Mouse (Mus musculus) hindbrain, embryonic 11.5 days (tissue): ENCODE data around the gene Mief2. TPM values are rescaled to one million over a fixed set of nuclear protein-coding genes. Genes with fewer than 3 reads are reported as not detected.

ENCODE experiments used
- ATAC-seq: fragments of 200-750 bp; cut with Nextera tagmentation; 2 replicates; pipeline ENCODE4 v1.8.0; 2017; ENCODE audit warnings: mild to moderate bottlenecking, moderate TSS enrichment, moderate library complexity; ENCODE audit not compliant: low FRiP score
- DNase-seq: peaks from one replicate; pipeline ENCODE4 v3.0.0-alpha.2; 2015; ENCODE audit warnings: low spot score
- H3K27ac ChIP-seq: fragments of 300-500 bp; sonication (generic); 2 replicates; pipeline ENCODE4 v1.5.1; 2014; ENCODE audit warnings: mild to moderate bottlenecking, low read depth, low read length
- H3K27me3 ChIP-seq: fragments of 300-500 bp; sonication (generic); 2 replicates; pipeline ENCODE4 v1.6.1; 2014; ENCODE audit warnings: mild to moderate bottlenecking, low read length, moderate library complexity, mixed read lengths; ENCODE audit not compliant: control insufficient read depth, insufficient read depth
- H3K36me3 ChIP-seq: fragments of 300-500 bp; sonication (generic); 2 replicates; pipeline ENCODE4 v1.6.1; 2014; ENCODE audit warnings: mild to moderate bottlenecking, low read length, moderate library complexity, mixed read lengths; ENCODE audit not compliant: control insufficient read depth, insufficient read depth
- H3K4me1 ChIP-seq: fragments of 300-500 bp; sonication (generic); replicated peaks from 2 replicates; pipeline ENCODE4 v1.6.1; 2014; ENCODE audit warnings: low read length, mixed read lengths; ENCODE audit not compliant: control insufficient read depth, insufficient read depth
- H3K4me2 ChIP-seq: fragments of 300-500 bp; sonication (generic); replicated peaks from 2 replicates; pipeline ENCODE4 v1.6.1; 2014; ENCODE audit warnings: mild to moderate bottlenecking, low read depth, low read length
- H3K4me3 ChIP-seq: fragments of 300-500 bp; sonication (generic); 2 replicates; pipeline ENCODE4 v1.5.1; 2014; ENCODE audit warnings: low read depth, low read length
- H3K9ac ChIP-seq: fragments of 300-500 bp; sonication (generic); 2 replicates; pipeline ENCODE4 v1.6.1; 2014; ENCODE audit warnings: low read depth, low read length
- H3K9me3 ChIP-seq: fragments of 300-500 bp; sonication (generic); 2 replicates; pipeline ENCODE4 v1.6.1; 2016; ENCODE audit warnings: low read length; ENCODE audit not compliant: control insufficient read depth
- WGBS: fragments of 180-500 bp; shearing (Covaris S2); extraction: QIAGEN DNeasy Blood & Tissue Kit; methylation state at CpG from one replicate; pipeline ENCODE4 v1.1.7; 2014; 5-methylcytosine and 5-hydroxymethylcytosine counted together
- polyA plus RNA-seq: library from polyadenylated mRNA; unstranded; fragments of >200 nt; fragmentation: Nextera tagmentation; extraction: Ambion mirVana; gene quantifications from 2 replicates; pipeline ENCODE4 v1.2.1, GENCODE M21; 2014

Gene Mief2
- polyA plus RNA-seq, 1 experiment from 2014 or later: 12.0 TPM

DNA sequence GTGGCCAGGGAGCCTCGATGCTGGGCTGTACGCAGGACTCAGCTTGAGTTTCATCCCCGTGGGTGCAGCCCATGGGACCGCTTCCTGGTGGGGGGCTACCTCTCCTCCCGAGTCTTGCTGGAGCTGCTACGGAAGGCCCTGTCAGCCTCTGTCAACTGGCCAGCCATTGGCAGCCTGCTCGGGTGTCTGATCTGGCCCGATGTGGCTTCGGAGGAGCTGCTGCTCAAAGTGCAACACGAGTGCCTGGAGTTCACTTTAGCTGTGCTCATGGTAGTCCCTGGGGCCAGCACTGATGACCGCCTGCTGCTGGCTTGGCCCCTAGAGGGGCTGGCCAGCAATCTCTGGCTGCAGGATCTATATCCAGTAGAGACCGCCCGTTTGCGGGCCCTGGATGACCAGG, 3.1 kb downstream of the Mief2 start:
- Histone ChIP-seq H3K4me1 (peaks cover 8% of the 10 kb centered on the region; the same call in 1 of the 2 replicates), H3K36me3 (0 out of 2 replicates have a peak, but pooled peaks cover 2% of the 10 kb centered on the region), H3K9ac (no peak overlapping the region), H3K4me2 (no peak overlapping the region), H3K27ac (no peak overlapping the region), H3K27me3 (no peaks in the 10 kb centered on the region), H3K9me3 (no peaks in the 10 kb centered on the region), H3K4me3 (no peak overlapping the region)
- 92% methylated on average over 14 of the region's 14 CpGs for WGBS
- no peak for ATAC-seq
- DNase-seq: no peak

DNA sequence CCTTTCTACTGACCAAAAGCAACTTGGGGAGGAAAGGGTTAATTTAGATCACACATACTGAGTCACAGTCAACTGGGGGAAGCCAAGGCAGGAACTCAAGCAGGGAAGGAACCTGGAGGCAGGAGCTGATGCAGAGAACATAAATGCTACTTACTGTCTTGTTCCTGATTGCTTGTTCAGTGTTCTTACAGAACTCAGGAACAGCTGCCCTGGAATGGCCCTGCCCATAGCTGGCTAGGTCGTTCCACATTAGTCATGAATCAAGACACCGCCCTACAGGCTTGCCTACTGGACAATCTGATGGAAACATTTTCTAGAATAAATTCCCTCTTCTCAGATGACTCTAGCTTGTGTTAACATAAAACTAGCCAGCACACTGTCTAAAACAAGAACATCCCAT, 6.0 kb downstream of the Mief2 start:
- Histone ChIP-seq H3K27ac (no peak overlapping the region), H3K4me3 (no peak overlapping the region), H3K4me1 (peaks cover under 1% of the 10 kb centered on the region; the same call in 1 of the 2 replicates), H3K9me3 (no peaks in the 10 kb centered on the region), H3K36me3 (0 out of 2 replicates have a peak, but pooled peaks cover 2% of the 10 kb centered on the region), H3K4me2 (no peak overlapping the region), H3K27me3 (no peaks in the 10 kb centered on the region), H3K9ac (no peak overlapping the region)
- DNase-seq (no peak), ATAC-seq (no peak)
- 86% methylated on average over 2 of the region's 2 CpGs for WGBS

DNA sequence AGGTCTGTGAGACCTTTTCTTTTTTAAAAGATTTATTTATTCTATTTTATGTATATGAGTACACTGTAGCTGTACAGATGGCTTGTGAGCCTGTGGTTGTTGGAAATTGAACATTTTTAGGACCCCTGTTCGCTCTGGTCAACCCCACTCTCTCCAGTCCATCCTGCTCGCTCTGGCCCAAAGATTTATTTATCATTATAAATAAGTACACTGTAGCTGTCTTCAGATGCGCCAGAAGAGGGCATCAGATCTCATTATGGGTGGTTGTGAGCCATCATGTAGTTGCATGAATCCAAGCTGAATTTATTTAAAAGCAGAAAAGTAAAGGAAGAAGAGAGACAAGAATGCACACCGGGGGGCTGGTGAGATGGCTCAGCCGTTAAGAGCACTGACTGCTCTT, 7.0 kb downstream of the Mief2 start:
- Histone ChIP-seq H3K4me3 (no peak overlapping the region), H3K4me2 (no peak overlapping the region), H3K4me1 (no peaks in the 10 kb centered on the region), H3K9ac (no peak overlapping the region), H3K36me3 (0 out of 2 replicates have a peak, but pooled peaks cover 2% of the 10 kb centered on the region), H3K27ac (no peak overlapping the region), H3K27me3 (no peaks in the 10 kb centered on the region), H3K9me3 (no peaks in the 10 kb centered on the region)
- WGBS: 81% methylated on average over 5 of the region's 5 CpGs
- no peak for ATAC-seq
- no peak for DNase-seq

DNA sequence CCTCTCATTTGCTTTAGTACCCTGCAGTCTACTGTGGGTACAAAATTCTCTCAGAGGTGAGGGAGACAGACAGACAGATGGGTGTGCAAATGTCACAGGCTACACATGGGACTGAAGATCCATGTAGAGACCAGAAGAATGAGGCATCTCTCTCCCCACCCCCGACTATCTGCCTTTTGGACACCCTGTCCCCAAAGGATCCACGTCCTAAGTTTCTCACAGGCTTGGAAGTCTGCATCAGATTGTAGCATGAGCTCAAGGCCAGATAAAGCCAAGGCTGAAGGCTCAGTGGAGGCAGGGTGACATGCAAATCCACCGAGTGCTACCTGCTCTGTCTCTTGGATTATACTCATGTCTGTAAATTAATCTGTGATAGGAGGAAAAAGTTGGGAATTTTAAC, 8.3 kb downstream of the Mief2 start:
- Histone ChIP-seq H3K4me3 (no peak overlapping the region), H3K4me1 (no peaks in the 10 kb centered on the region), H3K4me2 (no peak overlapping the region), H3K9ac (no peak overlapping the region), H3K27ac (no peak overlapping the region), H3K27me3 (no peaks in the 10 kb centered on the region), H3K9me3 (no peaks in the 10 kb centered on the region), H3K36me3 (0 out of 2 replicates have a peak, but pooled peaks cover 2% of the 10 kb centered on the region)
- DNase-seq (no peak), ATAC-seq (no peak)
- 90% methylated on average over 3 of the region's 3 CpGs for WGBS

DNA sequence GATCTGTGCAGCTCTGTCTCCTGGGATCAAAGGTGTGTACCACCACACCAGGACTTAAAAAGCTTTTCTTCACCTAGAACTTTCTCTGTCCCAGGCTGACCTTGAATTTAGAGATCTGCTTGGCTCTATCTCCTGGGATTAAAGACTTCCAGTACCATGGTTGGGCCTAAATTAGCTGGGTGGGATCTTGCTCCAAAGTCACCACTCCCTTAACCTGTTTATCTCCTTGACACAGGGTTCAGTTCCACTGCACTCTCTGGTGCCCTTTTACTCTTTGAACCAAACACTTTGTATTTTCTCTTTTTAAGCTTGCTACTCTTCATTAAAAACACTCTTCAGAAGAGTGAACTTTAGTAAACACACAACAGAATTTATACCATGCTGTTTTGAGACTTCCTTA, 9.3 kb downstream of the Mief2 start:
- DNase-seq: no peak

DNA sequence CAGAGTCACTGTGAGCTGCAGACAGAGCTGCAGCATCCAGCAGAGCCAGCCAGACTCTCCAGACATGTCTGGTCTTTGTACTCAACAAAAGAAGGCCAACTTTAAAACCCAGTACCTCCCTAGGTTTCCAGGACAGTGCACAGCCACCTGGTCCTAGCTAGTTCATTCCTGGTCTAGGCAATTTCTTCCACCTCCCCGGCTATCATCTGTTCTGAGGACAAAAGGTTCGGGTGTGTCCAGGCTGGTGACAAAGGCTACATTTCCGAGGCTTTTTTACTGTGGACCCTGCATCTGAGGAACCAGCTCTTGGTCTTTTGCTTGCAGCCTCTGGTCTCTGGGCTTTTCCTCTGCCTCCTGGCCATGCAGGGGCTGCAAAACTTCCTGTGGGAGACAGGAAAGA, 12.1 kb downstream of the Mief2 start:
- ATAC-seq (no peak), DNase-seq (no peak)
- H3K4me3 ChIP-seq: no peak overlapping the region
- no peaks in the 10 kb centered on the region for H3K27me3 ChIP-seq
- H3K9me3 ChIP-seq: no peaks in the 10 kb centered on the region
- peaks cover 6% of the 10 kb centered on the region; the same call in 1 of the 2 replicates for H3K36me3 ChIP-seq
- no peaks in the 10 kb centered on the region for H3K4me1 ChIP-seq
- no peak overlapping the region for H3K27ac ChIP-seq
- no peak overlapping the region for H3K9ac ChIP-seq
- 87% methylated on average over 3 of the region's 3 CpGs for WGBS
- H3K4me2 ChIP-seq: no peak overlapping the region

More for the DNA sequence above, 9.3 kb downstream of the Mief2 start:
- Histone ChIP-seq H3K4me3 (no peak overlapping the region), H3K4me1 (no peaks in the 10 kb centered on the region), H3K9ac (no peak overlapping the region), H3K9me3 (no peaks in the 10 kb centered on the region), H3K27ac (no peak overlapping the region), H3K36me3 (peaks cover 3% of the 10 kb centered on the region; the same call in 1 of the 2 replicates), H3K4me2 (no peak overlapping the region), H3K27me3 (no peaks in the 10 kb centered on the region)
- ATAC-seq: no peak

DNA sequence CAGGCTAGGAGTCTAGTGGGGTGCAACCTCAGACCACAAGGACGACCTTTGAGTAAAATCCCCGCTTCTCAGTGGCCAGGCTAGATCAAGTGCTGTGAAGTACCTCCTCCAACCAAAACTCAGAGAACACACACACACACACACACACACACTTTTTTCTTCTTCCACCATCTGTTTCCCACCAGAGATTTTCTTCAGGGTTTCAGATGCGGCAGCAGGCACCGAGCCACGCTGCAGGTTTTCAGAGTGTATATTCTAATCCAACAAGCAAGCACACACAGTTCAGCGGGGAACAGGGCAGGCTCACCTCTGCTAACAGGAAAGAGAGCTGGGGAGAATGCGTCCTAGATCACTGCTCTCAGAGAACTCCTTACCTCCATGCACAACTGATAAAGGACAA, 27.4 kb downstream of the Mief2 start:
- H3K4me2 ChIP-seq: no peak overlapping the region
- DNase-seq (no peak), ATAC-seq (no peak)
- H3K9ac ChIP-seq: no peak overlapping the region
- H3K36me3 ChIP-seq: peaks cover 9% of the 10 kb centered on the region; the same call in 1 of the 2 replicates
- H3K27ac ChIP-seq: no peak overlapping the region
- WGBS: 96% methylated on average over 7 of the region's 7 CpGs
- H3K4me1 ChIP-seq: no peaks in the 10 kb centered on the region
- H3K9me3 ChIP-seq: no peaks in the 10 kb centered on the region
- H3K27me3 ChIP-seq: no peaks in the 10 kb centered on the region
- H3K4me3 ChIP-seq: no peak overlapping the region

DNA sequence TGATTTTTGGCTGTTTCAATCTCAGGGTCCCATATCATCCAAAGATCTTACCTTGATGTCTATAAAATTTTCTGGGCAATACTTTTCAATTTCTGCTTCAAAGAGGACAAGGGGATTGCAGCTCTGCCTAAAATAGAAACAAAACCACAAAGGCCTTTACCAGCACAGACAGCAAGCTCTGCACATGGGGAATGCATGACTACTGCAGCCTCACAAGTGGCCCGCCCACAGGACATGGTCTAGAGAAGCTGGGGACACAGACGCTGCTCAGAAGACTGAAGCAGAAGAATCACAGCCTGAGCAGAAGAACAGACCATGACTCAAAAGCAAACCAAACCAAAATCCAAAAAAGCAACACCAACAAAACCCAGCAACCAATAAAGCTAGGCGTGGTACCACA, 33.5 kb downstream of the Mief2 start:
- Histone ChIP-seq H3K9me3 (no peaks in the 10 kb centered on the region), H3K27ac (no peak overlapping the region), H3K27me3 (no peaks in the 10 kb centered on the region), H3K4me3 (no peak overlapping the region), H3K36me3 (no peaks in the 10 kb centered on the region), H3K4me1 (no peaks in the 10 kb centered on the region), H3K4me2 (no peak overlapping the region), H3K9ac (no peak overlapping the region)
- ATAC-seq: no peak
- no peak for DNase-seq
- WGBS: 90% methylated on average over 3 of the region's 3 CpGs

DNA sequence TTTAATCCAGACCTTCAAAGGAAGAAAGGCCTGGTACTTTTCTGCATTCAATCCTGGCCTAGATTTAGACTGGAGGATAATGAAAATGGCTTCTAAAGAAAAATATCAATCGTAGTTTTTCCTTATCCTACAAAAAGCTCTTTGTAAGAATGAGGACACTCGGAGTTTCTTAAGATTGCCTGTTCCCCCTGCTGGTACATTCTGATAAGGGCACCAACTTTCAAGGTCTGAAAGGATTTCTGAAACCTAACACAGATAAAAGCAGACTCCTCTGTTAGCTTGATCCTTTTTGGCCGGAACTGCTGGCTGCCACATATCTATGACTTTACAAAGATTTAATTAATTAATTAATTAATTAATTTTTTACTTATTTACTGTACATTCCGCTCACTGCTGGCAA, 38.8 kb downstream of the Mief2 start:
- H3K4me2 ChIP-seq: no peak overlapping the region
- 89% methylated on average over 4 of the region's 4 CpGs for WGBS

More for the DNA sequence above, 38.8 kb downstream of the Mief2 start:
- Histone ChIP-seq H3K27ac (no peak overlapping the region), H3K27me3 (no peaks in the 10 kb centered on the region), H3K4me1 (no peaks in the 10 kb centered on the region), H3K4me3 (no peak overlapping the region), H3K36me3 (no peaks in the 10 kb centered on the region), H3K9ac (no peak overlapping the region), H3K9me3 (no peaks in the 10 kb centered on the region)
- DNase-seq (no peak), ATAC-seq (no peak)
